Mouse (Mus musculus): ENCODE measurements at regions not wholly inside any gene's neighbourhood (a gene's known extent, or its start where the extent isn't known, plus 50 kb on each side); places are given as distances from the start of the nearest gene placed in this dataset.
"Not testable (repeated sequence)": the region's sequence is repeated elsewhere in the genome, so short reads cannot be mapped to it uniquely, and the experiment has no call there.

DNA sequence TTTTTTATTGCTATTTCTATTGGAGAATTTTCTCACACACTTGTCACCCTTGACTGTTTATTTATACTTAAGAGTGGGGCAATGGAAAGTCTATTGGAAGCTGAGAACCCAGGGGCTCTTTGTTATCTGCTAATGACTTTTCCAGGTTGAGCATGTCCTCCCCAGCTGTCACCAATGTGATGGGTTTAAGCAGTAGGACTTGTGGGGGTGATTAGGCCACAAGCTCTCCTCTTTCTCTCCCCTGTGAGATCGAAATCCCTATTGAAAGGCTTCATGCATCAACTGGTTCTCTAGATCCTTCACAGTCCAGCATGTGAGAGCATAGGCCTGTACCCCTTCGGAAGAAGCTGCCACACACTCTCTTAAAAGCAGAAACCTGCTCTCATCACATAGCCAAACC lies 201.6 kb upstream of the Ccdc54 start:
- Histone ChIP-seq H3K4me3 (ENCODE audit: insufficient read depth, low read depth, low read length) (no peak overlapping the region), H3K4me1 (ENCODE audit: control insufficient read depth, insufficient read depth, low read length) (no peaks in the 10 kb centered on the region), H3K27ac (ENCODE audit: insufficient read depth, low read depth, low read length) (no peak overlapping the region)
- WGBS = 65% methylated on average over 2 of the region's 2 CpGs
- no peak for TF ChIP-seq CTCF (IDR thresholded peaks at IDR 0.05; ENCODE audit: insufficient read depth, low read depth, low read length)
- no peak for TF ChIP-seq POLR2A (IDR thresholded peaks at IDR 0.05; ENCODE audit: insufficient read depth, low read depth, low read length)

DNA sequence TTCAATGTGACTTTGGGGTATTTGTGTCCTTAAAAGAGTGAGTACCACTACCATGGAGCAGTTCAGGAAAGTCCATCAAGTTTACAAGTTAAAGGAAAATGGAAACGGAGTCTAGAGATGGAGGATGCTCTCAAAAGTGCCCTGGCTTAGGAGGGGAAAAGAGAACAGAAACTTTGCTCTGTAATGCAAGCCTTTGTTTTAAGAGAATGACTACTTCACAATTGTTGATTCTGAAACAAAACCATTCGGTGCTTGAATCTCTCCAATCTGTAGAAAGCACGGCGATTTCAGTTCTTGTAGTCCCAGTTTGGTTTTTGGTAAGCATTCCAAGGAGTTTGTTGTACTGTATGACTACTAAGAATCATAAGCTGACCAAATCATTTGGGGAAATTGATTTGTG lies 197.7 kb upstream of the Ccdc54 start:
- no peak overlapping the region for H3K4me3 ChIP-seq (ENCODE audit: insufficient read depth, low read depth, low read length)
- H3K27ac ChIP-seq (ENCODE audit: insufficient read depth, low read depth, low read length) = no peak overlapping the region
- WGBS = 90% methylated on average over 4 of the region's 4 CpGs
- no peak for TF ChIP-seq CTCF (IDR thresholded peaks at IDR 0.05; ENCODE audit: insufficient read depth, low read depth, low read length)
- TF ChIP-seq POLR2A (IDR thresholded peaks at IDR 0.05; ENCODE audit: insufficient read depth, low read depth, low read length) = no peak
- no peaks in the 10 kb centered on the region for H3K4me1 ChIP-seq (ENCODE audit: control insufficient read depth, insufficient read depth, low read length)

DNA sequence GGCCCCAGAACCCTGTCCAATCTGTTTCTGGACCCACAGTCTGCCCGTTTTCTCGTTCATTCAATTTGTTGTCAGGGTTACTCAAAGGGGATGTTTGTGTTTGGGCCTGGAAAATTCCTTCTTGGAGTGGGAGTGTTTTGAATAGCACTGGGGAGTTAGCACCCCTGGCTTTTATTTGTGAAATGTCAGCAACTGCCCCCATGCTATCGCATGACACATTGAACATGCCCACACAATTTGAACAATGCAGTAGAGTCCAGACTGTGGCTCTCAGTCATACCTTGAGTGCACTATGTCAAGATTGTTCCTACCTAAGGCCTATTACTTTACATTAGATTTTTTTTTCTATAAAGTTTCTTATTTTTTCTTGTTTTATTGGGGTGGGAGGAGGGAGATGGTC lies 195.2 kb upstream of the Ccdc54 start:
- no peak for TF ChIP-seq CTCF (IDR thresholded peaks at IDR 0.05; ENCODE audit: insufficient read depth, low read depth, low read length)
- no peak for TF ChIP-seq POLR2A (IDR thresholded peaks at IDR 0.05; ENCODE audit: insufficient read depth, low read depth, low read length)
- H3K4me3 ChIP-seq (ENCODE audit: insufficient read depth, low read depth, low read length) = no peak overlapping the region
- WGBS = 74% methylated on average over 3 of the region's 3 CpGs

DNA sequence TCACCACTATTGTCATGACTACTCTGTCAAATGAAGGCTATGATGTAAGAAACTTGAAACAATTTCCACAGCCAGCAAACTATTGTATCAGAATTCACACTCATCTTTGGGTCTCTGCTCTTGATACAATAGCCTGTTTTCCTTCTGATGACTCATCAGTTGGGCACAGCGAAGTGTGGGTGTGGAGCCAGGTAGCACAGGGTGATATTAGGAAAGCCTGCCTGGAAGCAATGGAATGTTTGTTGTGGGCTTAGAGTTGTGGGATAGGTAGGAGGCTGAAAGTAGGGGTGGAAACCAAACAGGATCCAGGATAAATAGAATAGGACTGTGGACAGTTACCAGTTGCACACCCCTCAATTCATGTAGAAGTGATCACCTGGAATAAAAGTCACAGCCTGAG lies 194.4 kb upstream of the Ccdc54 start:
- WGBS = 81% methylated on average over 1 of the region's 1 CpGs
- no peak overlapping the region for H3K4me3 ChIP-seq (ENCODE audit: insufficient read depth, low read depth, low read length)
- TF ChIP-seq POLR2A (IDR thresholded peaks at IDR 0.05; ENCODE audit: insufficient read depth, low read depth, low read length) (no peak), CTCF (IDR thresholded peaks at IDR 0.05; ENCODE audit: insufficient read depth, low read depth, low read length) (no peak)

More for the DNA sequence above, 195.2 kb upstream of the Ccdc54 start:
- Histone ChIP-seq H3K4me1 (ENCODE audit: control insufficient read depth, insufficient read depth, low read length) (no peaks in the 10 kb centered on the region), H3K27ac (ENCODE audit: insufficient read depth, low read depth, low read length) (no peak overlapping the region)

DNA sequence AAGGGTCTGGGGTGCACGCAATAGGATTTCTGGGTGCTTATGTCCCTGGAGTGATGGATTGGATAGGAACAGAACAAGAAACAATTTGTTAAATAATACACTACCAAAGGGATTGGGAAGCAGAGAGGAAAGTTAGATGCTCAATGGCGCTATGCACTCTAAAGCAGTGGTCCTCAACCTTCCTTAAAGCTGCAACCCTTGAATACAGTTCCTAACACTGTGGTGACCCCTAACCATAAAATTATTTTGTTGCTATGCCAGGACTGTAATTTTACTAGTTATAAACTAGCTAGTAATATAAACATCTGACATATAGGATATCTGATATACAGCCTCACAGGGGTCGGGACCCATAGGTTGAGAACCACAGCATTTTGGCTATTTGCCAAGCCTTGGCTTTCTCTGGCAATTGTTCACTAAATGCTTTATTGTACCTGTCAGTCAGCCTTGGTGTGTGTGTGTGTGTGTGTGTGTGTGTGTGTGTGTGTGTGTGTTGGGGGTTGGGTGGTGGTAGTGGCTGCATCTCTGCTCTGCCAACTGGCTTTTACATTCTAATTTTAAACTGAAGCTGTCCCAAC lies 193.8 kb upstream of the Ccdc54 start:
- H3K4me1 ChIP-seq (ENCODE audit: control insufficient read depth, insufficient read depth, low read length) = no peaks in the 10 kb centered on the region
- WGBS = 65% methylated on average over 3 of the region's 3 CpGs
- no peak overlapping the region for H3K4me3 ChIP-seq (ENCODE audit: insufficient read depth, low read depth, low read length)
- H3K27ac ChIP-seq (ENCODE audit: insufficient read depth, low read depth, low read length) = no peak overlapping the region
- no peak for TF ChIP-seq CTCF (IDR thresholded peaks at IDR 0.05; ENCODE audit: insufficient read depth, low read depth, low read length)
- no peak for TF ChIP-seq POLR2A (IDR thresholded peaks at IDR 0.05; ENCODE audit: insufficient read depth, low read depth, low read length)

More for the DNA sequence above, 194.4 kb upstream of the Ccdc54 start:
- Histone ChIP-seq H3K4me1 (ENCODE audit: control insufficient read depth, insufficient read depth, low read length) (no peaks in the 10 kb centered on the region), H3K27ac (ENCODE audit: insufficient read depth, low read depth, low read length) (no peak overlapping the region)

DNA sequence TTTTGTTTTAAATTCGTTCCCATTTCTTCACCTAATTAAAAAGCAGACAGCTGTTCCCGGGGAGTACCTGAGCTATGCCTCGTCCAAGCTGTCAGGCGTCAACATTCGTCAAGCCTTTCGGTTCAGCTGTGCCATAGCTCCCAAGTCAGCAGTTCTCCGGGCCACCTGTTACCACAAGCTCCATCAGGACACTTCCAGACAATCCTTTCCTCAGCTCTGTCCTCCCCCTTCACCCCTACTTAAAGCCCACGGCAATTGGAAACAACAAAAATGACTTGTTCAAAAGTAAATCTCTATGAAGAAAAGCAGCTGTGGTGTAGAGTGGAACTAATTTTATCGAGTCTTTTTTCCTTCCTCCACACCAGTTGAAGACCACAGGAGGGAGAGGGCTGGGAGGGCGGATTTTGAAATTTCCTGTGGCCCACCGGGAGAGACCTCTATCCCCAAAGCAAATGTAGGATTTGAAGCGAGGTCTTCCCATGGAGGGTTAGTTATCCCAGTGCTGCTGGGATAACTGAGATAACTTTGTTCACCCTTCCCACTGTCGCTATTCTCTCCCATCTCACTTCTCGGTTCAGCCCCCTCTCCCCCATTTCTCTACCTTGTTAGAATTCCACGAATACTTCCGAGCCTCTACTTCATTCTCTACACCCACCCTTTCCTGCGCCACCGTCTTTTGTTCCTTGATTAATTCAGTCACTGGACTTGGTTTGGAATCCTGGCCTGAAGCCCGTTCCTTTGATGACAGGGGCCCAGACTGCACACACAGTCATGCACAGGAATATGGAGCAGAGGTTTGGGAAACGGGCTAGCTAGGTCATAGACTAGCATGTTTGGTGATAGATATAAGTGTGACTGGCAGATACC lies 193.1 kb upstream of the Ccdc54 start:
- no peaks in the 10 kb centered on the region for H3K4me1 ChIP-seq (ENCODE audit: control insufficient read depth, insufficient read depth, low read length)
- H3K27ac ChIP-seq (ENCODE audit: insufficient read depth, low read depth, low read length) = no peak overlapping the region
- WGBS = 20% methylated on average over 20 of the region's 20 CpGs
- TF ChIP-seq POLR2A (IDR thresholded peaks at IDR 0.05; ENCODE audit: insufficient read depth, low read depth, low read length) = no peak
- no peak for TF ChIP-seq CTCF (IDR thresholded peaks at IDR 0.05; ENCODE audit: insufficient read depth, low read depth, low read length)
- no peak overlapping the region for H3K4me3 ChIP-seq (ENCODE audit: insufficient read depth, low read depth, low read length)

DNA sequence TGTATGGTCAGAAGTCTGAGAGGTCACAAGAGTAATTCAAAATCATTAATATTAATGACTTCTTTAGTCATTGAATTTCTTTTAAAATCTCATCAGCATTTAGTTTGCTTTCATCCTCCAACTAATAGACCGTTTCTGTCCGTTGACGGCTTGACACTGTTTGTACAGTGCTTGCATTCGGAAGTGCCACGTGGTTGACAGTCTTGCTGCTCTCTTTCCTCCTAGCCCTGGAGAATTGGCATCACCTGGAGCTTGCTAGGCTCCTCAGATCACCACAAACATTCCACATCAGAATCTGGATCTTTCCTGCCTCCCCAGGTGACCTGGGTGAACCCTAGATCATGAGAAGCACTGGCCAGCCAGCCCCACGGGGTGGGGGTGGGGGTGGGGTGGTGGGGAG lies 192.3 kb upstream of the Ccdc54 start:
- H3K4me1 ChIP-seq (ENCODE audit: control insufficient read depth, insufficient read depth, low read length) = no peaks in the 10 kb centered on the region
- H3K4me3 ChIP-seq (ENCODE audit: insufficient read depth, low read depth, low read length) = no peak overlapping the region
- no peak for TF ChIP-seq POLR2A (IDR thresholded peaks at IDR 0.05; ENCODE audit: insufficient read depth, low read depth, low read length)
- no peak for TF ChIP-seq CTCF (IDR thresholded peaks at IDR 0.05; ENCODE audit: insufficient read depth, low read depth, low read length)
- no peak overlapping the region for H3K27ac ChIP-seq (ENCODE audit: insufficient read depth, low read depth, low read length)
- WGBS = 14% methylated on average over 6 of the region's 6 CpGs

DNA sequence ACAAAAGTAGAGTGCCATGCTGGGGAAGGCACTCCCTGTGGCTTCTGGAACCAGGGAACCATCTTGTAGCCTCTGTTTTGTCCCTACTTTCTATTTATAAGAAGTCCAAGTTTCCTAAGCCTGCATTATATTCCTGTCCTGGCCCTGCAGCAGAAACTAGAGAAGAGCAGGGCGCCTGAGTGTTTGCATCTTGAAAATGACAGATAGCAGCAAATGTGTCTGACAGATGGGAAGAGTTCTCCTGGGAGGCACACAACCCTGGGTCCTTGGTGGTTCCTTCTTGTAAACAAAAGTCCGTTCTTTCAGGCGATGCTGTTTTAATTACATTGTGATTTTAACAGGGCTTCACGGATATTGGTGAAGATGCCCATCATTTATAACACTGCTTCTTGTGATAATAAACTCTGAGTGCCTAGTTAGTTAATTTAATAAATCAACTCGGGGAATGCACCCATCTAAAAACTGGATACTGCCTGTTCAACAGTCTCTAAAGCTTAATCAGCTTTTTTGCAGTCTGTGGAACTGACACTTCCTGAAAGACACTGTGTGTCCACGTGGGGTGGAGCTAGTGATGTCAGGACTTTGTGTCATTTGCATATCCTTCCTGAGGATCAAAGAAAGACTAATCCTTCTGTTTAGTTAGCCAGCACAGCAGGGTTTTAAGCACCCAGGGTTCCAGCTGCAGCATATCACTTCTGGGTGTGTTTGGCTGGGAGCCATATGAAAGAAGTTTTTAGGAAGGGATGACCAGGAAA lies 188.3 kb upstream of the Ccdc54 start:
- 37% methylated on average over 6 of the region's 6 CpGs for whole genome bisulfite sequencing
- no peak overlapping the region for H3K4me3 ChIP-seq (ENCODE audit: insufficient read depth, low read depth, low read length)
- TF ChIP-seq POLR2A (IDR thresholded peaks at IDR 0.05; ENCODE audit: insufficient read depth, low read depth, low read length) (no peak), CTCF (IDR thresholded peaks at IDR 0.05; ENCODE audit: insufficient read depth, low read depth, low read length) (no peak)
- no peak overlapping the region for H3K27ac ChIP-seq (ENCODE audit: insufficient read depth, low read depth, low read length)
- no peaks in the 10 kb centered on the region for H3K4me1 ChIP-seq (ENCODE audit: control insufficient read depth, insufficient read depth, low read length)

DNA sequence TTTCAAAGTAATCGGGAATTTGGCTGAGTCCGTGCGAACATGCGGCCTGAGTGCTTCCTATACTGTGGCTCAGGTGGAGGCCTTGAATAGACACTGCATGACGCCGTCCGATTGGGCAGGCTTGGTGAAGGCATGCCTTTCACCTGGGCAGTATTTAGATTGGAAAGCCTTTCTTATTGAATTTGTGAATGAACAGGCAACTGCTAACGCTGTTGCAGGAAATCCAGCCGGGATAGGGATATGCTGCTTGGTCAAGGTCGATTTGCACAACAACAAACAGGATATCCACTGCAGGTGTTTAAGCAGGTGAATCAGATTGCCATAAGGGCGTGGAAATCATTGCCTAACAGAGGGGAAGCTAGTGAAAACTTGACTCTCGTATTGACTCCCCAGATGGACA lies 183.7 kb upstream of the Ccdc54 start:
- 95% methylated on average over 12 of the region's 12 CpGs for WGBS

More for the DNA sequence above, 183.7 kb upstream of the Ccdc54 start:
- H3K4me3 ChIP-seq (ENCODE audit: insufficient read depth, low read depth, low read length); H3K27ac ChIP-seq (ENCODE audit: insufficient read depth, low read depth, low read length); H3K4me1 ChIP-seq (ENCODE audit: control insufficient read depth, insufficient read depth, low read length): not testable (repeated sequence)

All from olfactory bulb, adult 2 months (tissue).